Mouse (Mus musculus) embryonic facial prominence, embryonic 10.5 days (tissue): ENCODE measurements around the gene Hkdc1. TPM values are rescaled to one million over a fixed set of nuclear protein-coding genes. Genes with fewer than 3 reads are reported as not detected.

ENCODE experiments used
- DNase-seq: peaks from one replicate; pipeline ENCODE4 v3.0.0-alpha.2; 2017; ENCODE audit warnings: low spot score
- H3K27ac ChIP-seq: fragments of 300-500 bp; sonication (generic); replicated peaks from 2 replicates; pipeline ENCODE4 v1.5.1; 2016; ENCODE audit warnings: mild to moderate bottlenecking
- H3K27me3 ChIP-seq: fragments of 300-500 bp; sonication (generic); replicated peaks from 2 replicates; pipeline ENCODE4 v1.6.1; 2016; ENCODE audit warnings: low read depth, mild to moderate bottlenecking; ENCODE audit not compliant: poor library complexity, severe bottlenecking
- H3K36me3 ChIP-seq: fragments of 300-500 bp; sonication (generic); replicated peaks from 2 replicates; pipeline ENCODE4 v1.6.1; 2016; ENCODE audit warnings: mild to moderate bottlenecking, moderate library complexity
- H3K4me1 ChIP-seq: fragments of 300-500 bp; sonication (generic); 2 replicates; pipeline ENCODE4 v1.6.1; 2016
- H3K4me3 ChIP-seq: fragments of 300-500 bp; sonication (generic); 2 replicates; pipeline ENCODE4 v1.5.1; 2016; ENCODE audit warnings: mild to moderate bottlenecking, moderate library complexity
- H3K9me3 ChIP-seq: fragments of 300-500 bp; sonication (generic); 2 replicates; pipeline ENCODE4 v1.6.1; 2016; ENCODE audit warnings: mild to moderate bottlenecking
- WGBS: fragments of 180-500 bp; shearing (Covaris S2); methylation state at CpG from one replicate; pipeline ENCODE4 v1.1.7; 2016; 5-methylcytosine and 5-hydroxymethylcytosine counted together
- polyA plus RNA-seq: library from polyadenylated mRNA; unstranded; fragments of >200 nt; fragmentation: Nextera tagmentation; extraction: Ambion mirVana; gene quantifications from 2 replicates; pipeline ENCODE4 v1.2.1, GENCODE M21; 2016

The Hkdc1 gene
- polyA plus RNA-seq, 1 experiment from 2014 or later: 0.69 TPM

- H3K36me3 ChIP-seq: no peaks in the 10 kb centered on the region
- no peaks in the 10 kb centered on the region for H3K9me3 ChIP-seq
- H3K27me3 ChIP-seq: peaks cover 4% of the 10 kb centered on the region; the same call in 1 of the 2 replicates
- peaks cover 66% of the 10 kb centered on the region for H3K4me1 ChIP-seq
- no peak for DNase-seq
- H3K4me3 ChIP-seq: no peak overlapping the region
- WGBS: 50% methylated on average over 20 of the region's 20 CpGs
- H3K27ac ChIP-seq: no peak overlapping the region
Measured at GRCm38 (mm10) chr10:62334686-62335422, 87.4 kb downstream of the Hkdc1 start.

GRCm38 (mm10) chr10:62333269-62333668 lies 89.0 kb downstream of the Hkdc1 start:
- H3K36me3 ChIP-seq: no peaks in the 10 kb centered on the region
- 77% methylated on average over 14 of the region's 14 CpGs for WGBS
- H3K4me3 ChIP-seq: no peak overlapping the region
- no peak overlapping the region for H3K27ac ChIP-seq
- no peaks in the 10 kb centered on the region for H3K27me3 ChIP-seq
- no peak for DNase-seq
- H3K9me3 ChIP-seq: no peaks in the 10 kb centered on the region
- H3K4me1 ChIP-seq: peaks cover 56% of the 10 kb centered on the region

Other genes starting within 250 kb of the Hkdc1 start
- 21.8 and 22.3 TPM in 2 replicates for gene Tspan15, start 191.2 kb downstream of the Hkdc1 start, polyA plus RNA-seq
- gene Tacr2, start 170.1 kb downstream of the Hkdc1 start, polyA plus RNA-seq: not detected in 2 replicates
- 29.1 and 31.7 TPM in 2 replicates for gene Hk1, start 42.6 kb downstream of the Hkdc1 start, polyA plus RNA-seq
- 0.90 and 1.2 TPM in 2 replicates for gene 4930507D05Rik, start 27.0 kb upstream of the Hkdc1 start, polyA plus RNA-seq
- 28.5 and 32.4 TPM in 2 replicates for gene Supv3l1, start 27.2 kb upstream of the Hkdc1 start, polyA plus RNA-seq
- 83.2 and 84.7 TPM in 2 replicates for gene Vps26a, start 64.3 kb upstream of the Hkdc1 start, polyA plus RNA-seq
- gene Srgn, start 105.0 kb upstream of the Hkdc1 start, polyA plus RNA-seq: 2.0 and 3.3 TPM in 2 replicates
- 34.3 and 35.5 TPM in 2 replicates for gene Kif1bp, start 156.0 kb upstream of the Hkdc1 start, polyA plus RNA-seq
- gene Ddx21, start 179.8 kb upstream of the Hkdc1 start, polyA plus RNA-seq: 35.1 and 36.7 TPM in 2 replicates
- 110 and 120 TPM in 2 replicates for gene Ddx50, start 228.7 kb upstream of the Hkdc1 start, polyA plus RNA-seq